20 mouse cellular contexts compared by ENCODE assay signal in genomic region chr1:36680893-36681292, GRCm38 (mm10). TPM values are rescaled to one million over a fixed set of nuclear protein-coding genes. Genes with fewer than 3 reads are reported as not detected.
"Had no signal": no experiment of that assay in that cellular context is flagged by ENCODE, and none has a peak within 500 bp of the region (broad histone marks: within the 10 kb centered on the region; RNA-seq: fewer than 3 reads in every experiment).

No protein-coding gene starts in this region.

- DNase-seq: kidney, adult 2 months; kidney, postnatal 14 days; lung, embryonic 14.5 days; lung, postnatal 10 days; right cerebral cortex, postnatal 4 days; spleen, adult 18-20 months; thymus, postnatal 36 days had no signal

- ATAC-seq: intestine, embryonic 16.5 days; liver, embryonic 12.5 days had no signal

- H3K36me3 ChIP-seq: kidney, embryonic 15.5 days; limb, embryonic 15.5 days; liver, embryonic 12.5 days; neural tube, embryonic 12.5 days had no signal

- H3K4me1 ChIP-seq: liver, embryonic 12.5 days; neural tube, embryonic 12.5 days had no signal

- H3K9me3 ChIP-seq: kidney, embryonic 15.5 days; limb, embryonic 15.5 days; liver, embryonic 12.5 days; megakaryocyte, embryonic 14.5 days; neural tube, embryonic 12.5 days had no signal

- H3K27me3 ChIP-seq: kidney, embryonic 15.5 days; limb, embryonic 15.5 days; liver, embryonic 12.5 days; neural tube, embryonic 12.5 days had no signal

- H3K4me3 ChIP-seq: kidney, embryonic 15.5 days; left cerebral cortex, adult 2 months; limb, embryonic 15.5 days; liver, embryonic 12.5 days; megakaryocyte, embryonic 14.5 days; neural tube, embryonic 12.5 days had no signal

- H3K9ac ChIP-seq: kidney, embryonic 15.5 days; limb, embryonic 15.5 days; liver, embryonic 12.5 days; lung, embryonic 14.5 days; neural tube, embryonic 12.5 days had no signal

- H3K27ac ChIP-seq: kidney, embryonic 15.5 days; left cerebral cortex, adult 2 months; limb, embryonic 15.5 days; liver, embryonic 12.5 days; macrophage; neural tube, embryonic 12.5 days had no signal

- H3K4me2 ChIP-seq: kidney, embryonic 15.5 days; limb, embryonic 15.5 days; liver, embryonic 12.5 days; lung, embryonic 14.5 days; neural tube, embryonic 12.5 days had no signal

RNA-seq across cellular contexts. Expression of gene Fam178b, which starts 2.1 kb away (rescaled TPM):
- total RNA-seq: monocyte, adult 5-6 weeks; neutrophil, adult 5-6 weeks had no signal
- polyA plus RNA-seq: liver, embryonic 12.5 days; macrophage had no signal

RNA-seq across cellular contexts. Expression of gene 4933424G06Rik, which starts 29.1 kb away (rescaled TPM):
- total RNA-seq: monocyte, adult 5-6 weeks; neutrophil, adult 5-6 weeks had no signal
- polyA plus RNA-seq: kidney, adult 2 months; kidney, embryonic 15.5 days; large intestine, adult 2 months; liver, embryonic 16.5 days; lung, embryonic 14.5 days; macrophage; neural tube, embryonic 12.5 days; stomach, embryonic 14.5 days had no signal
